Mouse (Mus musculus) kidney, embryonic 15.5 days (tissue): ENCODE data around the gene Arhgap33. TPM values are rescaled to one million over a fixed set of nuclear protein-coding genes. Genes with fewer than 3 reads are reported as not detected.
"Not testable (repeated sequence)": the region's sequence is repeated elsewhere in the genome, so short reads cannot be mapped to it uniquely, and the experiment has no call there.

Experiments used
- ATAC-seq: fragments of 200-750 bp; cut with Nextera tagmentation; replicated peaks from 2 replicates; pipeline ENCODE4 v1.8.0; 2017; ENCODE audit warnings: moderate TSS enrichment; ENCODE audit not compliant: low FRiP score
- H3K27ac ChIP-seq: fragments of 300-500 bp; sonication (generic); 2 replicates; pipeline ENCODE4 v1.5.1; 2015; ENCODE audit warnings: mild to moderate bottlenecking, inconsistent platforms
- H3K27me3 ChIP-seq: fragments of 300-500 bp; sonication (generic); 2 replicates; pipeline ENCODE4 v1.6.1; 2015; ENCODE audit warnings: inconsistent platforms
- H3K36me3 ChIP-seq: fragments of 300-500 bp; sonication (generic); 2 replicates; pipeline ENCODE4 v1.6.1; 2015; ENCODE audit warnings: inconsistent platforms
- H3K4me1 ChIP-seq: fragments of 300-500 bp; sonication (generic); 2 replicates; pipeline ENCODE4 v1.6.1; 2015; ENCODE audit warnings: inconsistent platforms
- H3K4me2 ChIP-seq: fragments of 300-500 bp; sonication (generic); 2 replicates; pipeline ENCODE4 v1.6.1; 2015; ENCODE audit warnings: moderate library complexity, mild to moderate bottlenecking, inconsistent platforms
- H3K4me3 ChIP-seq: fragments of 300-500 bp; sonication (generic); replicated peaks from 2 replicates; pipeline ENCODE4 v1.5.1; 2015; ENCODE audit warnings: mild to moderate bottlenecking, inconsistent platforms
- H3K9ac ChIP-seq: fragments of 300-500 bp; sonication (generic); 2 replicates; pipeline ENCODE4 v1.6.1; 2015; ENCODE audit warnings: mild to moderate bottlenecking, inconsistent platforms
- H3K9me3 ChIP-seq: fragments of 300-500 bp; sonication (generic); replicated peaks from 2 replicates; pipeline ENCODE4 v1.6.1; 2016; ENCODE audit warnings: inconsistent platforms
- WGBS: fragments of 180-500 bp; shearing (Covaris S2); methylation state at CpG from one replicate; pipeline ENCODE4 v1.1.7; 2015; ENCODE audit warnings: mixed read lengths; 5-methylcytosine and 5-hydroxymethylcytosine counted together
- polyA plus RNA-seq: library from polyadenylated mRNA; unstranded; fragments of >200 nt; fragmentation: Nextera tagmentation; extraction: Ambion mirVana; gene quantifications from 2 replicates; pipeline ENCODE4 v1.2.1, GENCODE M21; 2015

Arhgap33 gene
- polyA plus RNA-seq, 1 experiment from 2014 or later: 16.0 TPM

DNA sequence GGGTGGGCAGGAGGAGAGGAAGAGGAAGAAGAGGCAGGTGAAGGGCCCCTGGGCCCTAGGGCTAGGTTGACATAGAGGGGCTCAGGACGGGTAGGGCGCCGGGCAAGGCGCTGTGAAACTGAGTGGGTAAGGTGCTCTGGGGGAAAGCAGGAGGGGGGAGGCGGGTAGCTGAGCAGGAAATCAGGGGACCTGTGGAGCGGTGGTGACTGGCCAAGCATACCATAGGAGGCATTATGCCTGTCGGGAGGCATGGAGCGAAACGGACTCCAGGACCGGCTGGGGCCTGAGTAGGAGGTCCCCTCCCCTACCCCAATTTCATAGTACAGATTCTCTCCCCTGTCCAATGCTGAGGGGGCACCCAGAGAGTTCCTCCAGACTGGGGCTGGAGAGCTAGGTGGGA, 12.0 kb downstream of the Arhgap33 start:
- peak overlapping the region; percentile 41; the same call in 1 of the 2 replicates for H3K27ac ChIP-seq
- no peaks in the 10 kb centered on the region for H3K9me3 ChIP-seq
- no peaks in the 10 kb centered on the region for H3K27me3 ChIP-seq
- ATAC-seq: peak; percentile 22
- H3K4me1 ChIP-seq: peaks cover 63% of the 10 kb centered on the region
- H3K9ac ChIP-seq: no peak overlapping the region
- WGBS: 63% methylated on average over 10 of the region's 10 CpGs
- H3K36me3 ChIP-seq: peaks cover 44% of the 10 kb centered on the region
- no peak overlapping the region for H3K4me2 ChIP-seq
- no peak overlapping the region for H3K4me3 ChIP-seq

DNA sequence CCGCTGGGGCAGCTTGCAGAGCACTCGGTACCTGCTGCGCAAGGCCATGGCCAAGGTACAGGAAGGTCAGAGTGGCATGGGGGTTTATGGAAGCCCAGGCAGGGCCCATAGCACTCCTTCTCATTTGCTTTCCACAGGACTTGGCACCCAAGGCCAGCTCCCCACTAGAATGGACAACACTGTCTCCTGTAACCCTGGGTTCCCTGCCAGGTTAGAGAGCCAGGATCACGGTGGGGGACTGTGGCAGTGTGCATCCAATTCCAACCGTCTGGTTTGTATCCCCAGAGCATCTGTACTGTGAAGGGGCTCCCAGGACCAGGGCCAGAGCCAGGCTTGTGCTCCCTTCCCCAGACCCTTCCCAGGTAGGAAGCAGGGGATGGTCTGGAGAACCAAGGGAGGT, 14.0 kb downstream of the Arhgap33 start:
- Histone ChIP-seq H3K4me1 (peaks cover 49% of the 10 kb centered on the region), H3K27ac (no peak overlapping the region), H3K9me3 (no peaks in the 10 kb centered on the region), H3K4me2 (no peak overlapping the region), H3K36me3 (peaks cover 32% of the 10 kb centered on the region), H3K9ac (no peak overlapping the region), H3K4me3 (no peak overlapping the region), H3K27me3 (no peaks in the 10 kb centered on the region)
- 81% methylated on average over 5 of the region's 5 CpGs for WGBS
- no peak for ATAC-seq

DNA sequence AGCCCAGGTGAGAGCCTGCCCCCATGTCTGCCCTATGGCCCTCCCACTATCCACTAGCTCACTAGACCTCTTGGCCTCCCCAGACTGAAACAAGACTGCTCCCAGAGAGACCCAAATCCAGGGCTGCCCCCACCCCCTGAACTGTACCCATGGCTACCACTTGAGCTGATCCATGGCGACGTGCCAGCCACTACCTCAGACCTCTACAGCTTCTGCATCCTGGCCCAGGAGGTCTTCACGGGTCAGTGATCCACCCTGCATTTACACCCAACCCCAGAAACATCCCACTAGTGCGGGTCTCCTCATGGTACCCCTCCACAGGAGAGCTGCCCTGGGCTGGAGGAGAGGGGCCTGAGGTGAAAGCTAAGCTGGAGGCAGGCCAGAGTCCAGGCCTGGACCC, 14.5 kb downstream of the Arhgap33 start:
- 0 out of 2 replicates have a peak, but pooled peaks have one; percentile 19 for ATAC-seq
- WGBS: 47% methylated on average over 4 of the region's 4 CpGs
- Histone ChIP-seq H3K36me3 (peaks cover 27% of the 10 kb centered on the region), H3K4me1 (peaks cover 46% of the 10 kb centered on the region), H3K4me2 (no peak overlapping the region), H3K27me3 (no peaks in the 10 kb centered on the region), H3K9ac (no peak overlapping the region), H3K9me3 (no peaks in the 10 kb centered on the region), H3K27ac (no peak overlapping the region), H3K4me3 (no peak overlapping the region)

DNA sequence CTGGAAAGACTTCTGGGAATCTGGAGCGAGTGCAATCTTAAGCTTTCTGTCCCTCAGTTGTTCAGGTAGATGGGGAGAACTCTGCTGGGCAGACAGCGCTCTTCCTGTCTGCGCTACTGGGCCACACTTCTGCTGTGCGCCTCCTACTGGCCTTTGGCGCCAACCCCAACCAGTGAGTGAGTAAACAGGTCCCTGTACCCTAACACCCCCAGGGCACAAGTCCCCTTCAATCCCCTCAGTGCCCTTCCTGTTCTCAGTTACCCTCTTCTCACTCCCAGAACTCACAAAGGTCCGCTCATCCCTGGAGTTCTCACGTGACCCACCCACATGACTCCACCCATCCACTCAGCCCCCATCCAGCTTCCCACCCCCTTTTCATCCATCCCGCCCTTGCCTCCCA, 16.5 kb downstream of the Arhgap33 start:
- Histone ChIP-seq H3K9me3 (no peaks in the 10 kb centered on the region), H3K36me3 (peaks cover 7% of the 10 kb centered on the region), H3K4me2 (no peak overlapping the region), H3K4me1 (peaks cover 36% of the 10 kb centered on the region), H3K9ac (no peak overlapping the region), H3K27ac (no peak overlapping the region), H3K27me3 (no peaks in the 10 kb centered on the region), H3K4me3 (no peak overlapping the region)
- ATAC-seq: no peak
- WGBS: 49% methylated on average over 8 of the region's 8 CpGs

DNA sequence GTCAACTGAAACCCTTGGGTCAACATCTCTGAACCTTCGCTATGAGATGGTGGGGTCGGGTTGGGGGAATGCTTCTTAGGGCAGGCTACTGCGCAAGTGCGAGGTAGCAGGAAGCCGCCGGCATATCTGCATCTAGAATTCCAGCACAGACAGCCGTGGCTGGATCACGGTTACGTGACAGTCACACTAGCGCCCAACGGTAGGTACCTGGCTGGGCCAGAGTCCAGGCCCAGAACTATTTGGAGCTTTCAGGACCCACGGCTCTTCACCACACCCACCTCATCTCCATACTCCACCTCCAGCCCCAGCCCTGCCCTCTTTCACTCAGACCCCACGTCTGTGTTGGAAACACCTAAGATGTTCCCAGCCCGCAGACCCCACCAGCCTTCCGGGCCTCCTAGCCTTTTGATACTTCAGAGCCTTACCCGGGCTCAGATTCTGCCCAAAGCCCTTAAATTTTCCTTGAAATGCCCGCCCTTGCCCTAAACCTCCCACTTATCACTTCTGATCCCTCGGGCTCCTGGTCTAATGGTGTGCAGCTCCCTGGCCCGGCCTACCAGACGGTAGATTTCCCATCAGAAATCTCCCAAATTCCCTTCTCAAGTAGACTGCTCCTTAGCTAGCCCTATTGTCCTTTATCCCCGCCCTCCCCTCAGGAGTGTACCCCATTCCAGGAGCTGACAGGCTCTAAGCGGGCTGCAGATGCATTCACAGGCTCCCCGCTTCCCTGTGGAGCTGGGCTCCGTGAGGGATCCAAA, 19.7 kb downstream of the Arhgap33 start:
- H3K4me1 ChIP-seq: peaks cover 5% of the 10 kb centered on the region
- no peak overlapping the region for H3K4me3 ChIP-seq
- H3K9ac ChIP-seq: no peak overlapping the region
- H3K27me3 ChIP-seq: no peaks in the 10 kb centered on the region
- no peak overlapping the region for H3K4me2 ChIP-seq
- no peaks in the 10 kb centered on the region for H3K9me3 ChIP-seq
- no peak for ATAC-seq
- H3K27ac ChIP-seq: no peak overlapping the region
- 61% methylated on average over 24 of the region's 24 CpGs for WGBS
- H3K36me3 ChIP-seq: no peaks in the 10 kb centered on the region

DNA sequence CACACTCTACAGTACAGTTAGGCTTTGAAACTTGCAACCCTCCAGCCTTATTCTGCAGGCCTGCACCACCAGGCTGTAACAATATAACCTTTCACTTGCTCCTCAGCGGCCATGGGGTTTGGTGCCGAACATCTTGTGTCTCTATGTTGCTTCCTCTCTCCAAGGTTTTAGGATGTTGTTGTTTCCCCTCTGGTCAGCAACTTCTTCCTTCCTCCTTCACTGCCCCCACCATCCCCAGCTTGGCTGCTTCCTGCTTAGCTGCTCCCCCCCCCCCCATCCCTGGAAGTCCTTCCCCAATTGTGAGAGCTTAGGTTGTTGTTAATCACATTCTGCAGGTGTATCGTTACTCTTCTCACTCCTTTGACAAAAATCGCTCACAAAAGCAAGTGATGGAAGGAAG, 26.8 kb downstream of the Arhgap33 start:
- Histone ChIP-seq H3K4me2 (no peak overlapping the region), H3K36me3 (no peaks in the 10 kb centered on the region), H3K4me3 (no peak overlapping the region), H3K9ac (no peak overlapping the region), H3K4me1 (no peaks in the 10 kb centered on the region), H3K27ac (no peak overlapping the region), H3K27me3 (0 out of 2 replicates have a peak, but pooled peaks cover 3% of the 10 kb centered on the region), H3K9me3 (no peaks in the 10 kb centered on the region)
- WGBS: 64% methylated on average over 4 of the region's 4 CpGs
- no peak for ATAC-seq

DNA sequence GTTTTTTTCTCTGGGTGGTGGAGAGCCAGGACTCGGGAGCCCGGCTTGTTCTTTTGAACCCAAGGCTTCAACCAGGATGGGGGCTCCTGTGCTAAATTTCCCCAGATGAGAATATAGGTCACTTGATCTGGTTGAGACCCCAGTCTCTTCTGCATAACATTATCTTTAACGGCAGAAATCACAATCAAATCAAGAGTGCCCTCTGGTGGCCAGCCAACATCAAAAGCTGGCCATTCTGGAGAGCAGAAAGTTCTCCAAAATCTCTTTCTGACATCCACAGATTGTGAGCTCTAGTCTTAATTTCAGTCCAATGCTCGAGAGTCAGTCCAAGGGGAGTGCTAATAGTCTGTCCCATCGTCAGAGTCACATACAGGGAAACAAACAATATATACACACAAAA, 33.7 kb downstream of the Arhgap33 start:
- ATAC-seq, H3K27ac ChIP-seq, H3K36me3 ChIP-seq, H3K9me3 ChIP-seq, H3K9ac ChIP-seq, H3K4me2 ChIP-seq, H3K4me1 ChIP-seq, H3K4me3 ChIP-seq, H3K27me3 ChIP-seq: not testable (repeated sequence)
- 77% methylated on average over 5 of the region's 5 CpGs for WGBS

DNA sequence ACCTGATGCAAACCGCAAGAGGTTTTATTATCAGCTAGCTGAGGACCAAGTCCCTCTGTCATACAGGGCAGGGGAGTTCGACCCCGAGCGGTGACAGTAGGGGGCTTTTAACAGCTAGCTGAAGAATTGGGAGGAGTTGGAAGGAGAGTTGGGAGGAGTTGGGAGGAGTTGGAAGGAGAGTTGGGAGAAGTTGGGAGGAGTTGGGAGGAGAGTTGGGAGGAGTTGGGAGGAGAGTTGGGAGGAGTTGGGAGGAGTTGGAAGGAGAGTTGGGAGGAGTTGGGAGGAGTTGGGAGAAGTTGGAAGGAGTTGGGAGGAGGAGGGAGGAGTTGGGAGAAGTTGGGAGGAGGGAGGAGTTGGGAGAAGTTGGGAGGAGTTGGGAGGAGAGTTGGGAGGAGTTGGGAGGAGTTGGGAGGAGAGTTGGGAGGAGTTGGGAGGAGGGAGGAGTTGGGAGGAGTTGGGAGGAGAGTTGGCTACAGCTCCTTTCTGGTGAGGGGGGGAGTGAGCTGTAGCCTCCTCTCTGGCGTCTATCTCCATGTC, 39.3 kb downstream of the Arhgap33 start:
- not testable (repeated sequence) for H3K4me2 ChIP-seq, H3K36me3 ChIP-seq, H3K9ac ChIP-seq, H3K4me3 ChIP-seq, H3K27ac ChIP-seq, H3K27me3 ChIP-seq, H3K9me3 ChIP-seq, ATAC-seq
- 45% methylated on average over 5 of the region's 5 CpGs for WGBS
- H3K4me1 ChIP-seq: peaks cover 12% of the 10 kb centered on the region

DNA sequence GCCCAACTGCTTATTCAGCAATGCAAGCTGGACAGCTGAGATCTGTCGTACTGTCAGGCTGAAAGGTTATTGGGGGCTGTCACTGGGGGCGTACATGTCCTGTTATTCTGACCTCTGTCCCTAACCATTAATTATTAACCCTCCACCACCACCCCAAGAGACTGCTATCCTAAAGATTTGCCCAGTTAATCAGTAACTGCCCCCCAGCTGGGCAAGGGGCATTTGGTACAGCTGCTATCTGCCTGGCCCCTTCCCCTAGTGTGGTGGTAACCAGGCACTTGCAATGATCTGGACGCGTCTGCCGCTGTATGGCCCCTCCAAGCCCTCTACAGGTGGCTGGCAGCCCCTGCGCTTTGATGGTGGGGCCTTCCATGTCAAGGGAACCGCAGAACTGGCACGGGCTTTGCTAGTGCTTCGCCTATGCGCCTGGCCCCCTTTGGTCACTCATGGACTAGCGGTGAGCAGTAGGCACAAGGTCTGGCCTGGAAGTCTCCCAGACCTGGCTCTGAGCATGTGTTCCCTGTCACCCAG, 41.4 kb downstream of the Arhgap33 start, which contains the start of gene Prodh2:
TSS of gene Prodh2 (plus strand) at position 222 of the 531 bp plus-strand sequence.
- 45% methylated on average over 11 of the region's 11 CpGs for WGBS
- ATAC-seq: peak; percentile 74
- H3K9ac ChIP-seq: no peak within 1 kb of the TSS
- H3K4me3 ChIP-seq: no peak within 1 kb of the TSS
- no peaks in the 10 kb centered on the region; the same call in 1 of the 2 replicates for H3K9me3 ChIP-seq
- H3K27ac ChIP-seq: peak within 1 kb of the TSS; percentile 22; the same call in 1 of the 2 replicates
- H3K4me2 ChIP-seq: peak within 1 kb of the TSS; percentile 7; the same call in 1 of the 2 replicates
- no peaks in the 10 kb centered on the region for H3K36me3 ChIP-seq
- peaks cover 12% of the 10 kb centered on the region for H3K4me1 ChIP-seq
- no peaks in the 10 kb centered on the region for H3K27me3 ChIP-seq

DNA sequence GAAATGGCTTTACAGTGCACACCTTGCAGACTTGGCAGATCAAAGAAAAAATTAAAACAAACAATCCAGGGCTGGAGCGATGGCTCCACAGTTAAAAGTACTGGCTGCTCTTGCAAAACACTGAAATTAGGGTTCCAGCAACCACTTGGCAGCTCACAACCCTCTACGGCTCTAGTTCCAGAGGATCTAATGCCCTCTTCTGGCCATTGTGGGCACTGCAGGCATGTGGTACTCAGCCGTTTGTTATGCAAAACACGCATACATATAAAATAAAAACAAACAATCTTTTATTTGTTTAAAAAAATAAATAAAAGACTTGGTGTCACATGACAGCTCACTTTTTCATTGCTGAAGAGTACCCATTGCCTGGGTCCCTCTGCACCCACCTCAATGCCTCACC, 42.1 kb downstream of the Arhgap33 start:
- no peaks in the 10 kb centered on the region; the same call in 1 of the 2 replicates for H3K9me3 ChIP-seq
- H3K4me3 ChIP-seq: no peak overlapping the region
- no peak overlapping the region for H3K4me2 ChIP-seq
- H3K4me1 ChIP-seq: peaks cover 12% of the 10 kb centered on the region
- H3K9ac ChIP-seq: no peak overlapping the region
- H3K27ac ChIP-seq: no peak overlapping the region
- no peak for ATAC-seq
- 20% methylated on average over 4 of the region's 4 CpGs for WGBS
- H3K36me3 ChIP-seq: no peaks in the 10 kb centered on the region
- H3K27me3 ChIP-seq: no peaks in the 10 kb centered on the region

DNA sequence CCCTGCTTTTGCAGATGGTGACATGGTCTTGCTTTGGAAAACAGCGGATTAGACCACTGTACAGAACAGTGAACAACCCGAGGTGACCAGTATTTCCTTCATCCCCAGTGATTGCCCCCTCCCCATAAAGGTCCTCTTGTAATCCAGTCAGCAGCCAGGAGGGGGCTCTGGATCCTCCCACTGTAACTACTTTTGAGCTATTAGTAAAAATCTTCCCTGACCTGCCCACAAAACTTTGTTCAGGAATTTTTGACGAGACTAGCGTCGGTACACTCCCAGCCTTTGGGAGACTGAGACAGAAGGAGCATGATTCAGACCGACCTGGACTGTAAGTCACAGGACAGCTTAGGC, 43.9 kb downstream of the Arhgap33 start:
- H3K4me2 ChIP-seq: no peak overlapping the region
- no peak overlapping the region for H3K27ac ChIP-seq
- H3K36me3 ChIP-seq: no peaks in the 10 kb centered on the region
- H3K9me3 ChIP-seq: no peaks in the 10 kb centered on the region; the same call in 1 of the 2 replicates
- 20% methylated on average over 6 of the region's 6 CpGs for WGBS
- no peak for ATAC-seq
- H3K9ac ChIP-seq: no peak overlapping the region
- H3K4me3 ChIP-seq: no peak overlapping the region
- H3K4me1 ChIP-seq: peaks cover 12% of the 10 kb centered on the region
- H3K27me3 ChIP-seq: no peaks in the 10 kb centered on the region

DNA sequence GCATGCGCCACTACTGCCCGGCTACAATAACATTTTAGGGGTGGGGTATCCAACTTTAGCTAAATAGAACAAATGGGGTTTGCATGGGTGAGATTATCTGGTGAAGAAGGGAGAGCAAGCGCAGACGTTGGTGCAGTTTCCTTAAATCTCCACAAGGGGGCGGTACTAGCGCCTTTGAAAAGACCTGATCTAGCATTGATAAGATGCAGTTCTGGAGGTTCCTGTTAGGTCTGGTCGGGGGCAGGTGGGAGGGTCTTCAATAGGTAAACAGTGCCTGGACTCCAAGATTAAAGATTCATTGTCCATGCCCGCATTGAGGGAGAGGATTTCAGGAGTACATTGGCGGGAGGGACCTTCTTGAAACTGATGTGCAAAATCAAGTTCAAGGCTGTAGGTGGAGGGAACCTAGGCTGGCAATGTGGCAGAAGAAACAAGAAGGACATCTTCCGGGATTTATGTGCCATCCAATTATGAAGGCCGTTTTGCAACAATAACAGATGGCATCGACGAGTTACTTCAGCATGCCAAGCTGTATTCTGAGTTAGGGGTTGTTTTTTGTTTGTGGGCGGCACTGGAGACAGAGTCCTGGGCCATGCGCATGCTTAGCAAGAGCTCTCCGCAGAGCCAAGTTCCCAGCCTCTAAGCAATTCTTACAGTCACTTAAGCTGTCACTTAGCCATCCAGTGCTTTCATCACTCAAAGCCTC, 44.5 kb downstream of the Arhgap33 start:
- no peaks in the 10 kb centered on the region for H3K27me3 ChIP-seq
- H3K9me3 ChIP-seq: no peaks in the 10 kb centered on the region; the same call in 1 of the 2 replicates
- WGBS: 32% methylated on average over 16 of the region's 16 CpGs
- H3K9ac ChIP-seq: no peak overlapping the region
- no peak overlapping the region for H3K4me3 ChIP-seq
- peaks cover 12% of the 10 kb centered on the region for H3K4me1 ChIP-seq
- ATAC-seq: no peak
- no peaks in the 10 kb centered on the region for H3K36me3 ChIP-seq
- H3K27ac ChIP-seq: no peak overlapping the region
- H3K4me2 ChIP-seq: no peak overlapping the region
